Mouse (Mus musculus): Measurements from ENCODE around the gene Il23a.

DNA sequence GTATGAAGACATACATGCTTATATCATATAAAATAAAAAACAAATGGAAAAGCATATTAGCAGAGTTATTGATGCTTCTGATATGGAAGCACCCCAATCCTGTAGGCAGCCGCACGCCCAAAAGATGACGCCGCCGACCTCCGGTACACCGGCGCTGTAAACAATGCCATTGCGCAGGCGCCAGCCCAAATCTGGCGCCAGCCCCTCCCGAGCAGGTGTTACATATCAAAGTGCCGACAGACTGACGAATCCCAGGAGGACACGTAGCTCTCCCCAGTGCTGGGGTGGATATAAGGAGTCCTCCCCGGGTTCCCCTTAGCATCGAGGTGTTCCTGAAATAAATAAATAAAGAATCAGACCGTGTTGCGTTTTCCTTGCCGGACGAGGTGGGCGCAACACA, 36.3 kb downstream of the Il23a start:
- TF ChIP-seq TCF12 (IDR thresholded peaks at IDR 0.05; ENCODE audit: low read depth, low read length) (no peak), CTCF (conservative IDR thresholded peaks at IDR 0.05 in 1 of 2, IDR thresholded peaks at IDR 0.05 in 1 of 2; ENCODE audit: low read depth in 2 of 2, low read length in 2 of 2) (no peak), ZMIZ1 (IDR thresholded peaks at IDR 0.05; ENCODE audit: low read depth, low read length) (no peak), NRF1 (IDR thresholded peaks at IDR 0.05; ENCODE audit: low read depth, low read length) (no peak), CHD2 (IDR thresholded peaks at IDR 0.05; ENCODE audit: low read length) (no peak), BHLHE40 (IDR thresholded peaks at IDR 0.05; ENCODE audit: low read depth, low read length) (no peak), ZNF384 (IDR thresholded peaks at IDR 0.05; ENCODE audit: low read depth, low read length) (no peak), EP300 (IDR thresholded peaks at IDR 0.05; ENCODE audit: low read length) (no peak), MEF2A (IDR thresholded peaks at IDR 0.05; ENCODE audit: borderline replicate concordance, low read depth, low read length) (no peak), ELF1 (IDR thresholded peaks at IDR 0.05; ENCODE audit: low read depth, low read length) (no peak), ZC3H11A (IDR thresholded peaks at IDR 0.05; ENCODE audit: low read depth, low read length) (no peak)
